Mouse (Mus musculus) thymus, postnatal 25 days (tissue): ENCODE measurements around the gene Csk.

Experiments used
- DNase-seq: peaks from one replicate; pipeline ENCODE4 v3.0.0; 2022

Csk gene

DNA sequence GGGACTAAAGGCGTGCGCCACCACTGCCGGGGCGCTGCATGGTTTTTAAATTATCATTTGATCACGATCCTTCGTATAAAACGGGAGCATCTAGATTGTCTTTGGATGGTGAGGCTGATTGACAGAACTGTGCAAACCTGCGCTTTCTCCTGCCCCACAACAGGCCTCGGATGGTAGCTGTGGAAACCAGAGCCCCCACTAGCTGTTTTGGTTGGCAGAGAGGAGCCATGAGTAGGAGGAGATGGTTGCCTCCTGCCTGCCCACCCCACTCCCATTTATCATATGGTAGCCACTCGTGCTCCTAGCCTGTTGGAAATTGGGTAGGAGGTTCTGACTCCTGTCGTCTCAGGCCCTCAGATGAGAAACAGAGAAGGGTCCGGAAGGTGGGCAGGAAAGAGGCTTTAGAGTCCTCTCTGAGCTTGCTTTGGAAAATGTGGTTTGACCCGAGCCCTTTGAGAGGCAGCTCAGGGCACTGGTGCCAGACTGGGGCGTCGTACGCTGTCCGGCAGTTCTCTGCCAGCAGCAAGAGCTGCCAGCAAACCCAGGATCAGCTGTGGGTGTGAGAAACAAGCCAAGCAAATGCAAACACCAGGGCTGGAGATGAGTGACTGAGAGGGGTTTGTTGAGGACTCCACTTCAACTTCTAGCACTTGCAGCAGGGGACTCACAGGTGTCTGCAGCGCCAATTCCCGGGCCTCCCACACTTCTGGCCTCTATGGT is 3.4 kb upstream of the Csk start:
- DNase-seq = no peak

DNA sequence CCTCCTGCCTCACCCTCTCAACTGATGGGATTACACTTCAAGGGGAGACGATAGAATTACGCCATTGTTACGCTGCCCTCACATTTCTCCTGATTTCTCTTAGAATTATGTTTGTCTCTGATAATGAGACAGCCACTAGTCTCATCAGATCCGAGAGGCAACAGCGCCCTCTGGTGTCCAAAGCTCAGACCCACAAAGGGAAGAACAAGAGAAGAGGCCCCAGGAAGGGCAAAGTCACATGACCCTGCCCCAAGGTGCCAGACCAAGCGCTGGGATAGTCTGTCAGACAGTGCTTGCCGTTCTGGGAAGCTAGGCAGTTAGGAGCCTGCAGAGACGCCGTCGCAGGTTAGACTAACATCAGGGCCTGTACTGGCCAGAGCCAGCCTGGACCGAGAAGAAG is 2.3 kb upstream of the Csk start:
- peak; percentile 98 for DNase-seq

DNA sequence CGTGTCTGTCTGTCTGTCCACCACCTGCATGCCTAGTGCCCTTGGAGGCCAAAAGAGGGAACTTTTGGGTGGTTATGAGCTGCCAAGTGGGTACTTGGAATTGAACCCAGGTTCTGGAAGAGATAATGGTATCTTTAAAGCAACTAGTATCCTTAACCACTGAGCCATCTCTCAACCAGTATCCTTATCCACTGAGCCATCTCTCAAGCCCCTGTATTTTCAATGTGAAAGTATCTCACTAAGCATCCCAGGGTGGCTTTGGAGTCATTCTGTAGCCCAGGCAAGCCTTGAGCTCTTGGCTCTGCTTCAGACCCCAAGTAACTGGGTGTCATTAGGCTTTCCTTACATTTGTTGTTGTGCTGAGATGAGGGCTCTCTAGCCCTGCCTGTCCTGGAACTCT is 1.5 kb upstream of the Csk start:
- no peak for DNase-seq

DNA sequence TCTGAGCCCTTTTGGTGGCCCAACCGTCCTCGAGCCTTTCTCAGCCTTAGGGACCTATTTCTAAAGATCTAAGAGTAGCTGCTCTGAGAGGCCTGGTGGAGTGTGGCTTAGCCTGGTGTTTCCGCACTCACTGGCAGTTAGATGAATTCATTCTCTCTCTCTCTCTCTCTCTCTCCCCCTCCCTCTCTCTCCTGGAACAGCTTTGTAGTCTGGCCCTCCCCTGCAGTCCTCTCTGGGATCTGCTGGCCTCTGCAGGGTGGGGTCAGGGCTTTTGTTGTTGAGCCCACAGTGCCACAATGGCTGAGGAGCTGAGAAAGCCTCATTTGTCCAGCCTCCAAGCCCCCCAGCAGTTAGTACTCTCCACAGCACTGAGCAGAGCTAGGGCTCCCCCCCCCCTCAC is 576 bp downstream of the Csk start:
- DNase-seq = peak; percentile 50

DNA sequence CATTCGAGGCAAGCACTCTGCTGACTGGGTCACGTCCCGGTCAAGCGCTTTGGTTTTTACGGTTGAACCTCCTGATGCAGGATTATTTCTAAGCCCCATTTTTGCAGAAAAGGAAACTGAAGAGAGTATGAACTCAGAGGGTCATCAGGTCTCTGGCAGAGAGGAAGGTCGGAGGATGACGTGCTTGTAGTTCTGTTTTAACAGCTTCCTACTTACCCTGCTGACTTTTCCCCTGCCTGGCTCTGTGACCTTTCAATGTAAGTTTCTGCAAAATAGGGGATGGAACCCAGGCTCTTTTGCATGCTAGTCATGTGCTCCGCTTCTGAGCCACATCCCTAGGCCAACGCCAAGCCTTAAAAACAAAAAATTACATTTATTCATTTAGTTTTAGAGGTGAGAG is 1.1 kb downstream of the Csk start:
- DNase-seq = peak; percentile 30

DNA sequence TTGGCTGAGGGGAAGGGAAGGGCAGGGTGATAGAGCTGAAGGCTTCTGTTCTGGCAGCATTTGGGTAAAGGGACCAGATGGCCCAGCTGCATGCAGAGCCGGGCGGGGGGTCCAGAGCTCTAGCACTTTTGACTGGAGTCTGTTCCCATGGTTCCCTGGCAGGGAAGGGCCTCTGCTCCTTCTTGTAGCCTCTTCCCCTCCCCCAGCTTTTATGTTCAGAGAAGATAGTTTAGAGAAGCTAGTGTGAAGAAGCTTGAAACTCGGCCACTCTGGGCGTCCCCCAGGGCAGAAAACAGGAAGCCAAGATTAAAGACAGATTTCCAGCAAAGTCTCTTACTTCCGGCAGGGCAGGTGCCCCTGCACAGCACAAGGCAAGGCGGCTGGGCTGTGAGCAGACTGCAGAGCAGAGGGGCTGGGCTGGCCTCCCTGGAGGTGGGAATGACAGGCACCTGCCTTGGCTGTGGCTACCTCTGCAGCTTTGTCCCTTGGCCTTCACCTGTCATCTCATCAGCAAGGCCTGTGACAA is 2.6 kb downstream of the Csk start:
- DNase-seq = peak; percentile 81

DNA sequence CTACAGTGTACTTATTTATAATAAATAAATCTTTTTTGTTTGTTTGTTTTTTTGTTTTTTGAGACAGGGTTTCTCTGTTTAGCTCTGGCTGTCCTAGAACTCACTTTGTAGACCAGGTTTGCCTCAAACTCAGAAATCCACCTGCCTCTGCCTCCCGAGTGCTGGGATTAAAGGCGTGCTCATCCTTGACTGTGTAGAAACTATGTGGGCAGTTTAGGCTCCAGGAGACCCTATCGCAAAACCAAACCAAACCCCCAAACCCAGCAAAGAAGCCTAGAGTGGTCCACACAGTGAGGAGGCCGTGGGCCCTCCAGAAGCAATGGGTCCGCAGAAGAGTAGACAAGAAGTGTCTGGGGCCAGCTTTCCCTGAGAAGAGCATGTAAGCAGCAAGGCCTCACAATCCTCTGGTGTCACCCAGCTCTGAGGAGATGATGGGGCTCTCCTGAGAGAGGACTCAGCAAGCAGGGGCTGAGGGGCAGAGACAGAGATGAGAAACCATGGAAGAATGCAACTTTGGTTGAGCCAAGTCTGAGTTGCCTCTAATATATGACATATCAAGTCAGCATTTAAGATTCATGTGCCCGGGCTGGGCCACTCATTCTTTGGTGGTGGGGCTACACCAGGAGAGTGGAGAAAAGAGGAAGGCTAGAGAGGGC is 3.2 kb downstream of the Csk start:
- no peak for DNase-seq

DNA sequence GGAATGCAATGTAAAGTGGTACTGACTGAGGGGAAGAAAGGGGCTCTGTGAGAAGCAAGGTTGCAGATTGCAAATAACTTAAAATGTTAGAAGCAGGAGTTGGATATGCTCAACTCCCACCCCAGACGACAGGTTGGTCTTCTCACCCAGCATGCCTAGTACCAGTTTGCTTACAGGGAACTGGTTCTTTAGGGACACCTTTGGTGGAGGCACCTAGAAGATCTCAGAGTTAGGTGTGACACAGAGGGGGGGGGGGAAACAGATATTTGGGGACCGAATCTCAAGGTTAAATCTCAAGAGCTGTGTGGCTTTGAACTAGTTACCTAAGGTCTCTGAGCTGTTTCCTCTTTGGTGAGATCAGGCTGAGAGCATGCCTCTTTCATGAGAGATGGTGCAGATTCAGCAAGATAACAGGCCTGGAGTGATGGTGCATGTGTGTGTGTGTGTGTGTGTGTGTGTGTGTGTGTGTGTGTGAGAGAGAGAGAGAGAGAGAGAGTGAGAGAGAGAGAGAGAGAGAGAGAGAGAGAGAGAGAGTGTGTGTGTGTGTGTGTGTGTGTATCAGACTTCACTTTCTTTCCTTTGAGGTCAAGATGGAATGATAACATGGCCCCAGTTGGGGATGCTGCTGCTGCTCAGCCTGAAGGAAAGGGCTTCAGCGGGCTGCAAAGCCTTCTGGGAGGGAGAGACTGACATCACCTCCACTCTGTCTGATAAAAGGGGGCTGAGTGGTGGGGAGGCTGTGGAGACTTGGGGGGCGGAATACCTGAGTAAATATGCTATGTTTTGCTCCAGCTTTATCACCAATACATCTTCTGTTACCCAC is 5.9 kb downstream of the Csk start:
- DNase-seq = peak; percentile 65

DNA sequence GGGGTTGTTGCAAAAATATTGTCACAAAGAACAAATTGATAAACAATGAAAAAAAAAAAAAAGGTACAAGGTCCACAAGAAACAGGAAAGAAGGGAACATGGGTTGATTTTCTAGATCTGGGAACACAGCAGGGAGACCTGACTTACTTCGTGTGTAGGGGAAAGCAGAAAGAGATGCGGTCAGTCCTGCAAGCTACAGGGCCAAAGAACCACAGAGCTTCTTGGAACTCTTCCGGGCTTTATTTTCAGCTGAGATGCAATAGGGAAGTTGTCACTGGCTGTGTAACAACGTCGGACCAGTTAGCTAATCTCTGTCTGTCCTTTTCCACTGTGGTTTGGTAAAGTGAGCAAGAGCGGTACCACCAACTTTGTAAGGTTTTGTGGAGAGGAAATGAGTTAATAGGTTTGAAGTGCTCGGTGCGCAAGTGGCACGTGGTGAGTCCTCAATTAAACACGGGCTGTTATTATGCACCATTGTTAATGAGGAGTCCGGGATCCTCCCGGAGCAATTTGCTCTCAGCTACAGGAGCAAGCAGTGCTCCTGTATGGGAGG is 6.8 kb downstream of the Csk start:
- DNase-seq = peak; percentile 35

- peak; percentile 94 for DNase-seq
Measured at GRCm38 (mm10) chr9:57644944-57645893, 8.2 kb downstream of the Csk start.

- DNase-seq = peak; percentile 41
Measured at GRCm38 (mm10) chr9:57644442-57644943, 8.9 kb downstream of the Csk start.

DNA sequence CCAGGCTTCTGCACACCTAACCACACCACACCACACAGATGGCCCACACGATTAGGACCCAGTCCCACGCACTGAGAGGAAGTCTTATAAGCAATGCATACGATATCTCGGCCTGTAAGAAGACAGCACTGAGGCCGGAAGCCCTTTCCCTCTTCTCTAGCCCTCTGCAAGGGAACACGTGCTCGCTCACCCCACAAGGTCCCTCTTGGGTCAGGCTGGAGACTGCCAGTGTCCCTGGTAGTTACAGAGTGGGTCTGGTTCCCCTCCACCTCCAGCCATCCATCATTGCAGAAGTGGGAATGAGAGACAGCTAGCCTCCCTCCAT is 9.6 kb downstream of the Csk start:
- DNase-seq = peak; percentile 71

DNA sequence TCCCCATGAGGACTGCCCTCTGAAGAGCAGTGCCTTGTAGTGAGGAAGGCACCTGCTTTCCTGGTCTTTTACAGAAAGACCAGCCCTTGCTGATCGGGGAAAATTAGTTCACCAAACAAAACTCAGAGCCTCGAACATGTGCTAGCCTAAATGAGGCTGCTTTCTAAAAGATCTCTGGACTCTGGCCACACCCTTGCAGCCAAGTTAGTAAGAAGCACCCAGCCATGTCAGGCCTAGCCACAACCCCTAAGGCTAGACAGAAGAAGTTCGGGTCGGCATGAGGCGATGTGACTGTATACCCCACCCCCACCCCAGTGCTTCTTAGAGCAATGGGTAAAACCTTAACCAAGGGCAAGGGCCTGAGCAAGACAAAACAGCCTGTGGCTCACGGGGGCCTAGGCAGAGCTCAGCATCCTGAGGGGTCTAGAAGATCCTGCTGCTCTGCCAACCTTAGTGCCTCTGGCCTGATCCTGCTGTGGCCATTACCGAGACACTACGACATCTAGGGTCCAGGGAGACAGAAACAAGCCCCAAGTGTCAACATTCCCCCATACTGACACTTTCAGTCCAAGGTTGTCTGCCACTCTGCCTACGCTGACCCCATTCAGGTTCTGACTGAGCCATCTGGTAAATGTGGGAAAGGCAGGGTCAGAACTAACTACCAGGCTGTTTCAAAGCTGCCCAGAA is 10.1 kb downstream of the Csk start:
- DNase-seq = no peak

DNA sequence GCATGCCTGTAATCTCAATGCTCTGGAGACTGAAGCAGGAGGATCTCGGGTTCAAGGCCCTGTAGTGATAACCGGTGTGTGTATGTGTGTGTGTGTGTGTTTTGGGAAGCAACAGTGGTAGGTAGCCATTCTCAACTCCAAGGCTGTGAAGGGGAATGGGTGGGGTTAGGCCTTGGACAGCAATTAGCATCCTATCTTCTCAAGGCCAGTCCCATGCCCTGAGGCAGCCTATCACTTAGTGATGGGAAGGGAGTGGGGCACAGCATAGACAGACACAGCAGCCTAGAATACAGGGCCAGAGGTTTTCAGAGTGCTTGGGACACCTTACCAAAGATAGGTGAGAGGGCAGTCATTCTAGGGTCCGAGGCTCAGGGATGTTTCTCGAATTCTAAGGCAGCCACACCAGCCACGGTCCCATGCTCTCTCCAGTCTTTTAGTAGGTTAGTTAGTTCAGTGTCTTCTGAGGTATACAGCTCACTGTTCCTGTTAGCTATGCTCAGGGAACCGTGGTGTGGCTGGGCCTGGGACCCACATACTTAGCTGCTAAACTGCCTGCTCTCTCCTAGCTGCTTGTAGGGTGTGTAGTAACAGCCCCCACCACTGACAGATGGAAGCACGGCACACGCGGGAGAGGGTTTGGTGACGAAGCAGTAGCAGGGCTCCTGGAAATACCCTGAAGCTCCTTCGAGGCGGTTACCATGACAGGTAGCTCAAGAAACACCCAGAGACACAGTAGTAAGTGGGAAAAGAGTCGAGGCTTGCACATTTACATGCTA is 11.5 kb downstream of the Csk start:
- DNase-seq = peak; percentile 26

DNA sequence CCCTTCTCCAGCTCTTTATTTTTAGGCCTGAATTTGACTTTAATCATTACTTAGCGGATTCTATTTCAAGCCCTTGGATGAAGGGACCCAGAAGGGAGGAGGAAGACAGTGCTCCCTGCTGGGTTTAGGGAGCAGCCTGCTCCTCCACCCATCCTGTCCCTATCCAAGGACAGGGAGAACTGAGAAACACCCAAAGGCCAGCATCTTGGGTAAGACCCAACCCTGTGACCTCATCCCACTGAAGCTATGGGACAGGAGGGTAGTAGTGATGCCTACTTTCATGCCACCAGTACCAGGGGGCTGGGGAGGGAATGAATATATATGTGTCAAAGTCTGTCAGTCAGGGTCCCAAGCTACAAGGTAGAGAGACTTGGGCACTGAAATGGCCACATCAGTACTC is 12.4 kb downstream of the Csk start:
- DNase-seq = no peak

DNA sequence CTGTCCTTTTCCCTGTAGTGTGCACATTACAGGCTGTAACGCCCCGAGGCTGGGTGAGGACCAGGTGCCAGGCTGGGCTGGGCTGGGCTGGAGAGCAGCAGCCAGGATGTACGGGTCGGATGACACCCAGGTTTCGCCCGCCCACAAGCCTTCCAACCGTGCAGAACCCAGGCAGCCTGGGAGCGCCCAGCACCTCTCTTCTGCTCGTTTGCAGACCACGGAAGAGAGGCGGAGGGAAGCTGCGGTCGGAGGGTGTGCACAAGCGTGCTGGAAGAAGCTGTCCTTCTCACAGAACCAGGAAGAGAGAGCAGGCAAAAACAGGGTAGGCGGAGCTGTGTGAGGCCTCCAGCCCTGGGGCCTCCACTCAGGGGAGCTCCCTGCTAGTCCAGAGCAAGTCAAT is 13.0 kb downstream of the Csk start:
- peak; percentile 91 for DNase-seq

- DNase-seq = no peak
Measured at GRCm38 (mm10) chr9:57639661-57640328, 13.6 kb downstream of the Csk start.

DNA sequence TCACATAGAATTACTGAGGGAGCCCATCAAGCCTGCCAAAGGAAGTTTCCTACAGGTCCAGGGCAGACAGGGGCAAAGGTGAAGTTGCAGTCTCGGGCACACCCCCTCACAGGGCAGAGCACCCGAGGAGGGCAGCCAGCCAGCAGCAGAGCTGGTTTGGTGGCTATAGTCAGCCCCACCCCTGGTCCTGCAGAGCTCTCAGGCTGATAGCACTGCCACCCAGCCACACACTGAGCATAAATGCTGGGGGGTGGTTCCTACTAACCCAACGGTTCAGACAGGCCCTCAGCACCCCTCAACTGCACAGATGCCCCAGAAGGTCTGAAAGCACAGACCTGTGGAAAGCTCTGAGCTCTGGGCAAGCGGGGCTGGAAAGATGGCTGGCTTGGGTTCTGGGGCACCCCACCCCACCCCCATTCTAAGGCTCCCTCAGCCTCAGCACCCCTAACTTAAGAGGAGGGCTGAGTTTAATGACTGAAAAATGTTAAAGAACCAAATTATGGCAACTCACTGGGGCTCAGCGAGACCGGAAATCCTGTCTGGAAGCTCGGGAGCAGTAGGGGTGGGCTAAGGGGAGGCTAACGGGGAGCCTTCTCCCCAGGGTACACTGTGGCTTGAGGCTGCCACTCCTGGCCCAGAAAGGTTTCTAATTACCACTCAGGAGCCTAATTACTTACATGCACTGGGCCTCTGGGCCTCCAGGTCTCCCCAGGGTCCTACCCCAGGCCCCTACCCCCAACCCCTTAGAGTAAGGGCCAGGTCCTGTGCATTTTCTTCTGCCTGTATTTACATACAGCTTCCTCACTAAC is 14.6 kb downstream of the Csk start:
- peak; percentile 50 for DNase-seq

DNA sequence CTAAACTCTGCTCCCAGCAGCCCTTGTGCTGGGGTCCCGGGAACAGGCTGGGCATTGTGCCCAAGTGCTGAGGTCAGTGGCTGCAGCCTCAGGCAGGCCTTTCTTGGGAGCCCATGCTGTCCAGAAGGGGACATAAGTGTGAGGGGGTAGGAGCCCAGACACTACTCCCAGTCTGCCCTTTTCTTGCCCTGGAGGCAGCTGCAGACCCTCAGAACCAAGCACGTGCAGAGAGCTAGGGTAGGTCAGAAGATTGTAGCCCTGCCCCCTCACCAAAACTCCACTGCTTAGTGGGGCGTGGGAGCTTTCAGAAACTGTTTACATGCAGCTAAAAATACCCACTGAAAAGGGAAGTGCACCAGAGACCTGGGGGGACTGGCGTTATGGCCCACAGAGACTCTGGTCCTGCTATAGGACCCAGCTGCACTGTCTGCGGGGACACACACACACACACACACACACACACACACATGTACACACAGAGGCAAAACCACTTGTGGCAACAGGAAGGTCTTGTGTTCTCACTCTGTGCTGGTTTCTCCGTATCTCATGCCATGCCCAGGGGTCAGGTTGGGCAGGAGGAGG is 15.6 kb downstream of the Csk start:
- peak; percentile 59 for DNase-seq
